Mouse (Mus musculus): ENCODE data around the gene Ugt8a. TPM values are rescaled to one million over a fixed set of nuclear protein-coding genes. Genes with fewer than 3 reads are reported as not detected.

Gene Ugt8a
- polyA plus RNA-seq, 1 experiment from 2014 or later: 0.30 TPM

GRCm38 (mm10) chr3:125819741-125820140 is 118.7 kb downstream of the Ugt8a start:
- Histone ChIP-seq H3K4me3 (ENCODE audit: low read length) (no peak overlapping the region), H3K9ac (ENCODE audit: low read length) (no peak overlapping the region), H3K9me3 (replicated peaks; ENCODE audit: control insufficient read depth, low read length) (no peaks in the 10 kb centered on the region), H3K4me1 (ENCODE audit: control insufficient read depth, insufficient read depth, low read length) (no peaks in the 10 kb centered on the region), H3K27me3 (ENCODE audit: control insufficient read depth, insufficient read depth, low read length) (no peaks in the 10 kb centered on the region), H3K36me3 (ENCODE audit: control insufficient read depth, insufficient read depth) (no peaks in the 10 kb centered on the region), H3K4me2 (ENCODE audit: low read depth, low read length) (no peak overlapping the region), H3K27ac (ENCODE audit: low read length) (no peak overlapping the region)
- ATAC-seq (replicated peaks; ENCODE audit: extremely low read depth, insufficient read depth, low FRiP score): no peak
